Mouse (Mus musculus) heart, embryonic 13.5 days (tissue): ENCODE data around the gene B4galnt2. TPM values are rescaled to one million over a fixed set of nuclear protein-coding genes. Genes with fewer than 3 reads are reported as not detected.
A peak's percentile ranks its signal among the peaks of the same experiment; 100 is the strongest.
"Not testable (repeated sequence)": the region's sequence is repeated elsewhere in the genome, so short reads cannot be mapped to it uniquely, and the experiment has no call there.

Experiments used
- ATAC-seq: fragments of 200-750 bp; cut with Nextera tagmentation; 2 replicates; pipeline ENCODE4 v1.8.0; 2017; ENCODE audit warnings: moderate TSS enrichment; ENCODE audit not compliant: insufficient number of reproducible peaks, low FRiP score, low TSS enrichment; ENCODE audit errors: extremely low read depth
- H3K27ac ChIP-seq: fragments of 300-500 bp; sonication (generic); replicated peaks from 2 replicates; pipeline ENCODE4 v1.5.1; 2015; ENCODE audit warnings: moderate library complexity, mild to moderate bottlenecking, inconsistent platforms
- H3K27me3 ChIP-seq: fragments of 300-500 bp; sonication (generic); replicated peaks from 2 replicates; pipeline ENCODE4 v1.6.1; 2015; ENCODE audit warnings: mild to moderate bottlenecking, inconsistent platforms
- H3K36me3 ChIP-seq: fragments of 300-500 bp; sonication (generic); 2 replicates; pipeline ENCODE4 v1.6.1; 2015; ENCODE audit warnings: mild to moderate bottlenecking, inconsistent platforms
- H3K4me1 ChIP-seq: fragments of 300-500 bp; sonication (generic); 2 replicates; pipeline ENCODE4 v1.6.1; 2015; ENCODE audit warnings: inconsistent platforms
- H3K4me2 ChIP-seq: fragments of 300-500 bp; sonication (generic); 2 replicates; pipeline ENCODE4 v1.6.1; 2015; ENCODE audit warnings: inconsistent platforms, mild to moderate bottlenecking, moderate library complexity
- H3K4me3 ChIP-seq: fragments of 300-500 bp; sonication (generic); 2 replicates; pipeline ENCODE4 v1.5.1; 2015; ENCODE audit warnings: moderate library complexity, mild to moderate bottlenecking, inconsistent platforms
- H3K9ac ChIP-seq: fragments of 300-500 bp; sonication (generic); 2 replicates; pipeline ENCODE4 v1.6.1; 2015; ENCODE audit warnings: inconsistent platforms, mild to moderate bottlenecking, moderate library complexity
- H3K9me3 ChIP-seq: fragments of 300-500 bp; sonication (generic); 2 replicates; pipeline ENCODE4 v1.6.1; 2016; ENCODE audit warnings: inconsistent platforms
- WGBS: fragments of 180-500 bp; shearing (Covaris S2); methylation state at CpG from one replicate; pipeline ENCODE4 v1.1.7; 2015; ENCODE audit warnings: mixed read lengths; 5-methylcytosine and 5-hydroxymethylcytosine counted together
- polyA plus RNA-seq: library from polyadenylated mRNA; unstranded; fragments of >200 nt; fragmentation: Nextera tagmentation; extraction: Ambion mirVana; gene quantifications from 2 replicates; pipeline ENCODE4 v1.2.1, GENCODE M21; 2015

Gene B4galnt2
- polyA plus RNA-seq, 1 experiment from 2014 or later = 0.21 TPM

DNA sequence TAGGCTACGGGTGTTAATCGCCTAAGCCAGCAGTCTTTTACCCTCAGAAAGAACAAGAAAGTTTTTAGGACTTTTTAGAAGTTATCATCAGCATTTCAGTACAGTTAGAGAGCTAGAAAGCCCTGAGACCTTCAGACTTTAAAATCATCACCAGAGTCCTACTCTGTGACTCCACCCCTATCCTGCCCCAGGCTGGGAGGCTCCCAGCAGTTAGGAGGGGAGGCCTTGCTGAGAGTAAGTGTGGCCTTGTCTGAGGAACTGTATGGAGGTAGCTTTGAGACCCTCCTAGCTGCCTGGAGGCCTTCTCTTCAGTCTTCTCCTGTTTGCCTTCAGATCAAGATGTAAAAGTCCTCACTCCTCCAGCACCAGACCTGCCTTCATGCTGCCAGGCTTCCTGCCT is 9.5 kb upstream of the B4galnt2 start:
- ATAC-seq = no peak
- H3K27ac ChIP-seq = no peak overlapping the region
- no peaks in the 10 kb centered on the region for H3K4me1 ChIP-seq
- H3K9me3 ChIP-seq = peaks cover 9% of the 10 kb centered on the region
- no peaks in the 10 kb centered on the region for H3K36me3 ChIP-seq
- 35% methylated on average over 2 of the region's 2 CpGs for WGBS
- no peak overlapping the region for H3K4me2 ChIP-seq
- H3K27me3 ChIP-seq = peaks cover 47% of the 10 kb centered on the region
- H3K9ac ChIP-seq = no peak overlapping the region
- no peak overlapping the region for H3K4me3 ChIP-seq

DNA sequence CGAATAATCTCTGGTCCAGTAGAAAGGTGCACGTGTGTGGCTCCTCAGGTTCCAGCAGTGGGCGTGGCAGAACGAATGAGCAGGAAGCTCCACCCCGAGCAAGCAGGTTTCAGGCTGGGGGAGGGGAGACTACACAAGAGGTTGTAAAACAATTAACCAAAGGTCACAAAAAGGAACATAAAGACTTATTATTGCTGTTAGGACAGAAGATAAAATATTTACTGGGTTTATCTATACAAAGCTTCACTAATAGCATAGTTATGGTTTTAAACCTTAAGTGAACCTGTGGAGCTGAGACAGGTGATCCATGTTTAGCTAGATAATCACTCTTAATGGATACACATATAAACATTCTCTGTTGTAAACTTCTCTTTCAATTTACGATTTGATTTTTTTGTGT is 8.8 kb upstream of the B4galnt2 start:
- not testable (repeated sequence) for H3K4me3 ChIP-seq, H3K9ac ChIP-seq, H3K4me2 ChIP-seq, ATAC-seq, H3K4me1 ChIP-seq, H3K36me3 ChIP-seq, H3K9me3 ChIP-seq, H3K27ac ChIP-seq
- peaks cover 53% of the 10 kb centered on the region for H3K27me3 ChIP-seq
- WGBS = 3% methylated on average over 4 of the region's 6 CpGs

DNA sequence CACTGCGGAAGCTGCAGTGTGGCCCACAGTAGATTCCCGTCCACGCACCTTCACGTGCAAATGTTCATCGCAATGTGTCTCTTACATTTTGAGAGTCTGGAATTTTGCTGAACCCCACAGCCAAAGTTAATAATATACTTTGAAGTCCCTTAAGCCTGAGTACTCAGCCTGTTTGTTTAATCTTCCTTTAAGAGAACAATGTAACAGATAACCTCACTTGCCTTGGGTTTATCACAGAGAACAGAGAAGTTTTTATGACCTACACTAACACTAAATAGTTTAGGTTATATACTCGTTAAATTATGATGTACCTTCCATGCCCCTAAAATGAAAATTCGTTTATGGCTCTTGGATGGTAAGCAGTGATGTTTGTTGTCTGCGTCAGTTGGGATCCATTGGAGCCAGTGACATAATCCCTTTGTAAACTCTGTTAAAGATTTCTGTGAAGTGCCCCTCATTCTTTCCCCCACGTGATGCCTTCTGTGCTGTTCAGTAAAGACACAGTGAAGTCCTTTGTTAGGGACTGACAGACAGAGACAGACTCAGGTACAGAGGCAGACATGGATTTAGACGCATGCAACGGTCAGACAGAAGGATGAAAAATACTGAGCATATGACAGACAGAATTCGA is 7.4 kb upstream of the B4galnt2 start:
- no peaks in the 10 kb centered on the region for H3K36me3 ChIP-seq
- no peak overlapping the region for H3K4me2 ChIP-seq
- no peak overlapping the region for H3K27ac ChIP-seq
- ATAC-seq = no peak
- no peak overlapping the region for H3K9ac ChIP-seq
- H3K9me3 ChIP-seq = no peaks in the 10 kb centered on the region; the same call in 1 of the 2 replicates
- no peaks in the 10 kb centered on the region for H3K4me1 ChIP-seq
- peaks cover 66% of the 10 kb centered on the region for H3K27me3 ChIP-seq
- no peak overlapping the region for H3K4me3 ChIP-seq
- WGBS = 67% methylated on average over 12 of the region's 12 CpGs

DNA sequence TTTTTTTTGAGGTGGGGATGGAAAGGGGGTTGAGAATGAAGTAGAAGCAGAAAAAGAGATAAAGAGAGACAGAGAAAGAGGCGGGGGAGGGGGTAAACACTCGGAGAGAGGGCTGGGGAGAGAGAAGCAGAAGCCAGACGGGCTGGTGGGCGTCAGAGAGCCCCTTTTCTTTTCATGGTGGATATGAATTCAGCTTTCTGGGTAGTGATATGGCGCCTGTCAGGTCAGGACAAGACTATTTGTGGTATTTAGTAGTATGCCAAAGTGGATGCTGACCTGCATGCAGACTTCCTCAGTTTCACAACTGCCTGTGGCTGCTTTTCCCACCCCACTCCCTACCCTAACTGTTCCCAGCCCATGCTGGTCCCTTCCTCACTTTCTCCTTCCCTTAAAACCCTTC is 1.7 kb upstream of the B4galnt2 start:
- H3K4me3 ChIP-seq = no peak overlapping the region
- peaks cover 19% of the 10 kb centered on the region for H3K4me1 ChIP-seq
- no peaks in the 10 kb centered on the region for H3K36me3 ChIP-seq
- H3K27me3 ChIP-seq = peaks cover 94% of the 10 kb centered on the region
- no peak overlapping the region for H3K9ac ChIP-seq
- no peak for ATAC-seq
- H3K4me2 ChIP-seq = no peak overlapping the region
- H3K9me3 ChIP-seq = no peaks in the 10 kb centered on the region
- WGBS = 8% methylated on average over 5 of the region's 5 CpGs
- H3K27ac ChIP-seq = no peak overlapping the region

DNA sequence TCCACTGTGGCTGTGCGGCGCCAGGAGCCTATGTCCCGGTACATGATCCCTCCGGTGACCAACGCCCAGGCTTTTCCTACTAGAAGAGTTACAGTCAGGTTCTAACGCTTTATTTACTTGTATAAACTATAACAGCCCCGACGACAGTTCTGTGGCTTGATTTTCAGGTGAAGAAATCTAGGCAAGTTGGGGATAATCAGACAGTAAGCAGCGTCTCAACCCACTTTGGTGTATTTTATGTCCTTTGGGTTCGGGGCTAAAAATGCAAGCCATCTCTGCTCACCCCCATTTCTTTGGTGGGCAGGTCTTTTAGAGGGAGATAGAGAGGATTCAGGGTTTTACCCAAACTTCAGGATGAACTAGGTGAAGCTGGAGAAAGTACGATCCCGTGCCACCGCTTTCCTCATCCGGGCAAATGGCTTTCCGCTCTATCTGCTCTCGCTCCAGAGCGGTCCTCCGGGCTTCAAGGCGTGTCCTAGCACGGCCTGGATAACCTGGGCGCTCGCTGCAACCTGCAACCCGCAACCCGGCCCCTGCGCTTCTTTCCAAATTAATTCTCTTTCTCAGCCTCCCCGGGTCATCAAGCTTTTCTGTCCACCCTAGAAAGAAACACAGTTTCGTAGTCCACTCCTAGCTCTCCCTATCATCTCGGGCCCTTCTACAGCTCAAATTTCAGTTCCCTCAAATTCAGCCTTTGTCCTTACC is 467 bp upstream of the B4galnt2 start:
- H3K27me3 ChIP-seq = peaks cover 93% of the 10 kb centered on the region
- H3K36me3 ChIP-seq = no peaks in the 10 kb centered on the region
- 1% methylated on average over 28 of the region's 28 CpGs for WGBS
- H3K4me3 ChIP-seq = peak overlapping the region; percentile 43
- H3K9me3 ChIP-seq = no peaks in the 10 kb centered on the region
- peaks cover 23% of the 10 kb centered on the region for H3K4me1 ChIP-seq
- peak overlapping the region; percentile 55 for H3K9ac ChIP-seq
- ATAC-seq = no peak
- H3K27ac ChIP-seq = no peak overlapping the region
- H3K4me2 ChIP-seq = peak overlapping the region; percentile 69

DNA sequence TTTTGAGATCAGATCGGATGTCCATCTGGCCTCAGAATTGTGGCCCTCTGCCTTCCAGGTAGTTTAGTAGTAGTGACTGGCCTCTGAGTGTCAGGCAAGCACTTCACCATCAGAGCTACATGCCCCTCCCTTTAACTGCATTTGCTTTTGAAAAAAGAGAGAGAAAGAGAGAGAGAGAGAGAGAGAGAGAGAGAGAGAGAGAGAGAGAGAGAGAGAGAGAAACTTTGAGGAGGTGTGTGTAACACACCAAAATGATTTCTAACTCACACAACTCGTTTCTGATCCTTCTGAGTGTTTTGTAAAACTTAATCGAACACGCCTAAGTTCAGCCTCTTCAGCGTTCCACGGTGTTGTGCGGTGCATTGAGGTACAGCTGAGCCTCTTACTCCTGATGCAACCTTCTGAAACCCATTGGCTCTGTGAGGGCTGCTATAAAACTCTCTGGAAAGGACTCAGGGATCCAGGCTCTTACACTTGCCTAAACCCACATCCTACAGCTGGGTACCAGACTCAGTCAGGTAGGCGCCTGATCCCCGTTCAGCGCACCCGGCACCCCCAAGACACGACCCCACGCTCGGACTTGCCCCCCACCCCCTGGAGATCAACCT is 628 bp downstream of the B4galnt2 start:
- ATAC-seq = no peak
- Histone ChIP-seq H3K27ac (no peak overlapping the region), H3K9ac (peak overlapping the region; percentile 47), H3K27me3 (peaks cover 86% of the 10 kb centered on the region), H3K4me3 (peak overlapping the region; percentile 43), H3K4me2 (peak overlapping the region; percentile 69), H3K4me1 (peaks cover 24% of the 10 kb centered on the region), H3K9me3 (no peaks in the 10 kb centered on the region), H3K36me3 (no peaks in the 10 kb centered on the region)
- WGBS = 6% methylated on average over 14 of the region's 14 CpGs

DNA sequence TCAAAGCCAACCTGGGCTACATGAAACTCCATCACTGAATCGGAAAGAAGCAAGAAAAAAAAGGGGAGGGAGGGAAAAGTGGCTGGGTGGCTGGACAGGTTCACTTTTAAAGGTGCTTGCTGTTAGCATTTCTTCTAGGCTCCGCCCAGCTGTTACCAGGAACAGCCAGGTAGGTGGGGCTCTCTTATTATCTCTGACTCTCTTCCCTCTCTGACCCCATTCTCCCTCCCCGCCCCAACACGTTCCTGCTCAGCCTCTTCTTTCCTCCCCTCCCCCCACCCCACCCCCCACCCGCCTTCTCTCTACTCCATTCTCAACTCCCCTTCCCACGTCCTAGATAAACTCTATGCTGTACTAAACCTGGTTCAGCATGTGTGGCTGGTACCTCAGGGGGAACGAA is 3.1 kb downstream of the B4galnt2 start:
- H3K4me1 ChIP-seq = peaks cover 24% of the 10 kb centered on the region
- no peak for ATAC-seq
- no peak overlapping the region for H3K9ac ChIP-seq
- no peak overlapping the region for H3K27ac ChIP-seq
- no peaks in the 10 kb centered on the region for H3K36me3 ChIP-seq
- no peak overlapping the region for H3K4me2 ChIP-seq
- H3K9me3 ChIP-seq = no peaks in the 10 kb centered on the region
- H3K4me3 ChIP-seq = no peak overlapping the region
- 21% methylated on average over 7 of the region's 7 CpGs for WGBS
- H3K27me3 ChIP-seq = peaks cover 61% of the 10 kb centered on the region

DNA sequence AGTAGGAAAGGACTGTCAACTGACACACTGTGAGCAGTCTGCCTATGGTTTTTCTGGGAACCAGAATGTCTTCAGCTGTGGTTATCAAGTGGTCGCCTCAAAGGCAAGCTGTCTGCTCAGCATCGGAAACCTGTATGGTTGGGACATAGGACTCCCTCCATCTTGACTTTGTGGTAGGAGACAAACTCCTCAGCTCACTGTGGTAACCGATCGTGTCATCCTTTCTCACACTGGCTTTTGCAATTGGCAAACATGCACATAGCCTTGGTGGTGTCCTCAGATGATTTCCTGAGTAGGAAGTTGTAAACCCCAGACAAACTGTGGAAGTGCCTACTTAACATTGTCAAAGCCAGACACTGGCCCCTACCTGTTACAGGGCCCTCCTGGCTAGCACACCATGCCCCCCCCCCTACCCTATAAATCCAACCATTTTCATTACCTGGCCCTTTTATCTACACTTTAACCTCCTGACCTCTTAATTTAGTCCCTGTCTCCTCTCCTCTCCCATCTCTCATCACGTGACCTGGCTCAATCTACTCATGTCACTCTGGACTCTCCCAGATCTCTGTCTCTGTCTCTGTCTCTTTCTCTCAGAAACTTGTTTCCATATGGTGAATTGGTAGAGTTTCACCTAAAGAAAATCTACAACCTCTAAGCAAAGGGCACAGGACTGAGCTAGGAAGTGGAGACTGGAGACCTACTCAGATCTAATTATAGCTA is 6.7 kb downstream of the B4galnt2 start:
- no peak for ATAC-seq
- no peaks in the 10 kb centered on the region for H3K9me3 ChIP-seq
- no peak overlapping the region for H3K4me3 ChIP-seq
- H3K27ac ChIP-seq = no peak overlapping the region
- no peak overlapping the region for H3K4me2 ChIP-seq
- 77% methylated on average over 5 of the region's 5 CpGs for WGBS
- H3K4me1 ChIP-seq = peaks cover 5% of the 10 kb centered on the region; the same call in 1 of the 2 replicates
- no peak overlapping the region for H3K9ac ChIP-seq
- peaks cover 26% of the 10 kb centered on the region for H3K27me3 ChIP-seq
- H3K36me3 ChIP-seq = no peaks in the 10 kb centered on the region

DNA sequence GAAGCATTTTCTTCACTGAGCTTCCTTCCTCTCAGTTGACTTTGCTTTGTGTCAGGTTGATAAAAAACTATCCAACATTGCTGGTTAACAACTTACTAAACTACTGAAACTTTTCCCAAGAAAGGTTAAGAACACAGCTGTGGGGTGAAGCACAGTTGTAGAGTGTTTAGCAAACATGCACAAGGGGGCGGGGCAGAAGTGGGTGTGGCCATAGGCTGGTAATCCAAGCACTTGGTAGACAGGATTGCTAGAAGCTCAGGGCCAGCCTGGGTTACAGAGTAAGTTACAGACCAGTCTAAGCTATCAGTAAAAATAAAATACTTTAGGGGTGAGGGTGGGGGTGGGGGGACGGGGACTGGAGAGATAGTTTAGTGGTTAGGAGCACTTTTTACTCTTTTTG is 10.4 kb downstream of the B4galnt2 start:
- Histone ChIP-seq H3K4me2 (no peak overlapping the region), H3K9me3 (no peaks in the 10 kb centered on the region), H3K27ac (no peak overlapping the region), H3K4me1 (no peaks in the 10 kb centered on the region), H3K27me3 (no peaks in the 10 kb centered on the region), H3K9ac (no peak overlapping the region), H3K4me3 (no peak overlapping the region), H3K36me3 (no peaks in the 10 kb centered on the region)
- ATAC-seq = no peak
- WGBS = 60% methylated on average over 2 of the region's 2 CpGs

DNA sequence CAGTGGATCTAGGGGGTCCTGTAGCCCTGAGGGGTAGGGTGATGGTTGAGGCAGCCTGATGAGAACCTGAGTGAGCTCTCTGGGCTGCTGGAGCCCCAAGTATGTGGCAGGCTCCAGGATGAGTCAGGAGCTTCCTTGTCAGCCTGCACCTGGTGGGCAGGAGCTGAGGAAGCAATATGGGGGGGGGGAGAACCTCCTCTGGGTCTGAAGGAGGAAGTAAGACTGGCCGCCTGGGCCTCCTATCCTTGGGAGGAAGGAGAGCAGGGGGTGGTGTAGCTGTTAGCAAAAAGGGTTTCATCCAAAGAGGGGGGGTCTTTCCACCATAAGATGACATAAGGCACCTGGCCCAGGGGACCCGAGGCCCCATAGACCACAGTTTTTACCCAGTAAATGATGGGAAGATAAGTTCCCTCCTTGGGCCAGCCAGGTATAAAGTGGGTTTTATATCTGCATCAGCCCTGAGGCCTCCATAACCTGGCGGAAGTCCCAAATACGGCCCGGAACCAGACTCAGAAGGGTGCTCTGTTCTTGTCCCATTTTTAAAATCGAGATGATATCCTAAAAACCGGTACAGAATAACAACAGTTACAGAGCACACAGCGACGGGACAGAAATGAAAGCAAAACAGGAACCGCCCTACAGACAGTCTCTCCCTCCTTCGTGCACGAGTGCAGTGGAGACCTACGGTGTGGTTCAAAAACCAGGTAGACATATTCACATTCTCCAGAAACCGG is 18.1 kb downstream of the B4galnt2 start:
- H3K9ac ChIP-seq = no peak overlapping the region
- 68% methylated on average over 14 of the region's 14 CpGs for WGBS

More for the DNA sequence above, 18.1 kb downstream of the B4galnt2 start:
- Histone ChIP-seq H3K36me3 (no peaks in the 10 kb centered on the region), H3K9me3 (no peaks in the 10 kb centered on the region), H3K27me3 (no peaks in the 10 kb centered on the region; the same call in 1 of the 2 replicates), H3K4me3 (no peak overlapping the region), H3K4me1 (no peaks in the 10 kb centered on the region), H3K27ac (no peak overlapping the region), H3K4me2 (no peak overlapping the region)
- ATAC-seq = no peak
